Mouse (Mus musculus) kidney, postnatal 0 days (tissue): ENCODE results near the gene Gm765. TPM values are rescaled to one million over a fixed set of nuclear protein-coding genes. Genes with fewer than 3 reads are reported as not detected.

ENCODE experiments used
- ATAC-seq: fragments of 200-750 bp; cut with Nextera tagmentation; replicated peaks from 2 replicates; pipeline ENCODE4 v1.8.0; 2017; ENCODE audit warnings: low read depth, moderate number of reproducible peaks, moderate TSS enrichment, moderate library complexity; ENCODE audit not compliant: low FRiP score
- DNase-seq: peaks from one replicate; pipeline ENCODE4 v3.0.0-alpha.2; 2016; ENCODE audit warnings: low spot score
- H3K27ac ChIP-seq: fragments of 300-500 bp; sonication (generic); 2 replicates; pipeline ENCODE4 v1.5.1; 2014; ENCODE audit warnings: mild to moderate bottlenecking
- H3K27me3 ChIP-seq: fragments of 300-500 bp; sonication (generic); 2 replicates; pipeline ENCODE4 v1.6.1; 2014; ENCODE audit warnings: low read length, mixed read lengths; ENCODE audit not compliant: insufficient read depth
- H3K36me3 ChIP-seq: fragments of 300-500 bp; sonication (generic); 2 replicates; pipeline ENCODE4 v1.6.1; 2014; ENCODE audit warnings: low read length, mixed read lengths; ENCODE audit not compliant: insufficient read depth
- H3K4me1 ChIP-seq: fragments of 300-500 bp; sonication (generic); replicated peaks from 2 replicates; pipeline ENCODE4 v1.6.1; 2014; ENCODE audit warnings: antibody characterized with exemption, low read length, mixed read lengths; ENCODE audit not compliant: insufficient read depth
- H3K4me2 ChIP-seq: fragments of 300-500 bp; sonication (generic); 2 replicates; pipeline ENCODE4 v1.6.1; 2014; ENCODE audit warnings: mild to moderate bottlenecking, low read length, moderate library complexity, mixed read lengths
- H3K4me3 ChIP-seq: fragments of 300-500 bp; sonication (generic); replicated peaks from 2 replicates; pipeline ENCODE4 v1.5.1; 2014; ENCODE audit warnings: low read depth, low read length
- H3K9ac ChIP-seq: fragments of 300-500 bp; sonication (generic); 2 replicates; pipeline ENCODE4 v1.6.1; 2014; ENCODE audit warnings: low read depth, low read length
- H3K9me3 ChIP-seq: fragments of 300-500 bp; sonication (generic); replicated peaks from 2 replicates; pipeline ENCODE4 v1.6.1; 2016; ENCODE audit warnings: low read length, inconsistent platforms, mixed read lengths
- CTCF ChIP-seq: IDR thresholded peaks from 2 replicates; pipeline ENCODE4 v1.5.1; 2016; ENCODE audit warnings: antibody characterized with exemption, low read depth, mild to moderate bottlenecking, moderate library complexity
- WGBS: fragments of 180-500 bp; shearing (Covaris S2); extraction: QIAGEN DNeasy Blood & Tissue Kit; methylation state at CpG from one replicate; pipeline ENCODE4 v1.1.7; 2014; 5-methylcytosine and 5-hydroxymethylcytosine counted together
- polyA plus RNA-seq: library from polyadenylated mRNA; unstranded; fragments of >200 nt; fragmentation: Nextera tagmentation; extraction: Ambion mirVana; gene quantifications from 2 replicates; pipeline ENCODE4 v1.2.1, GENCODE M21; 2015

The Gm765 gene
- polyA plus RNA-seq, 1 experiment from 2014 or later: not detected

- H3K36me3 ChIP-seq: no peaks in the 10 kb centered on the region
- no peak overlapping the region for H3K9ac ChIP-seq
- H3K27ac ChIP-seq: no peak overlapping the region
- WGBS: 78% methylated on average over 2 of the region's 2 CpGs
- no peaks in the 10 kb centered on the region for H3K4me1 ChIP-seq
- ATAC-seq: no peak
- TF ChIP-seq CTCF: no peak
- H3K4me2 ChIP-seq: no peak overlapping the region
- H3K27me3 ChIP-seq: no peaks in the 10 kb centered on the region
- no peak for DNase-seq
- H3K9me3 ChIP-seq: no peaks in the 10 kb centered on the region
- no peak overlapping the region for H3K4me3 ChIP-seq
Measured at GRCm38 (mm10) chr6:98332714-98333113, 9.8 kb downstream of the Gm765 start.

GRCm38 (mm10) chr6:98311659-98312058 is 30.9 kb downstream of the Gm765 start:
- H3K4me3 ChIP-seq: no peak overlapping the region
- H3K4me2 ChIP-seq: no peak overlapping the region
- no peaks in the 10 kb centered on the region for H3K9me3 ChIP-seq
- no peak overlapping the region for H3K9ac ChIP-seq
- H3K27ac ChIP-seq: no peak overlapping the region
- DNase-seq (no peak), ATAC-seq (no peak)
- H3K36me3 ChIP-seq: no peaks in the 10 kb centered on the region
- TF ChIP-seq CTCF: no peak
- no peaks in the 10 kb centered on the region for H3K27me3 ChIP-seq
- 72% methylated on average over 5 of the region's 5 CpGs for WGBS
- H3K4me1 ChIP-seq: no peaks in the 10 kb centered on the region

- no peaks in the 10 kb centered on the region for H3K36me3 ChIP-seq
- H3K4me2 ChIP-seq: no peak overlapping the region
- ATAC-seq (no peak), DNase-seq (no peak)
- no peak overlapping the region for H3K4me3 ChIP-seq
- TF ChIP-seq CTCF: no peak
- H3K9me3 ChIP-seq: no peaks in the 10 kb centered on the region
- H3K4me1 ChIP-seq: no peaks in the 10 kb centered on the region
- no peaks in the 10 kb centered on the region for H3K27me3 ChIP-seq
- no peak overlapping the region for H3K9ac ChIP-seq
- no peak overlapping the region for H3K27ac ChIP-seq
- 69% methylated on average over 3 of the region's 3 CpGs for WGBS
Measured at GRCm38 (mm10) chr6:98307647-98308046, 34.9 kb downstream of the Gm765 start.

- DNase-seq (no peak), ATAC-seq (no peak)
- no peak for TF ChIP-seq CTCF
- H3K4me2 ChIP-seq: no peak overlapping the region
- no peak overlapping the region for H3K4me3 ChIP-seq
- 83% methylated on average over 7 of the region's 7 CpGs for WGBS
- H3K27me3 ChIP-seq: no peaks in the 10 kb centered on the region
- no peak overlapping the region for H3K27ac ChIP-seq
- H3K9ac ChIP-seq: no peak overlapping the region
- H3K9me3 ChIP-seq: no peaks in the 10 kb centered on the region
- no peaks in the 10 kb centered on the region for H3K4me1 ChIP-seq
- H3K36me3 ChIP-seq: no peaks in the 10 kb centered on the region
Measured at GRCm38 (mm10) chr6:98307159-98307558, 35.4 kb downstream of the Gm765 start.

GRCm38 (mm10) chr6:98292064-98292463 is 50.5 kb downstream of the Gm765 start:
- Histone ChIP-seq H3K4me1 (no peaks in the 10 kb centered on the region), H3K9me3 (no peaks in the 10 kb centered on the region), H3K27me3 (no peaks in the 10 kb centered on the region), H3K27ac (no peak overlapping the region), H3K9ac (no peak overlapping the region), H3K4me2 (no peak overlapping the region), H3K36me3 (no peaks in the 10 kb centered on the region), H3K4me3 (no peak overlapping the region)
- 75% methylated on average over 5 of the region's 5 CpGs for whole genome bisulfite sequencing
- no peak for DNase-seq
- no peak for ATAC-seq
- no peak for TF ChIP-seq CTCF

DNA sequence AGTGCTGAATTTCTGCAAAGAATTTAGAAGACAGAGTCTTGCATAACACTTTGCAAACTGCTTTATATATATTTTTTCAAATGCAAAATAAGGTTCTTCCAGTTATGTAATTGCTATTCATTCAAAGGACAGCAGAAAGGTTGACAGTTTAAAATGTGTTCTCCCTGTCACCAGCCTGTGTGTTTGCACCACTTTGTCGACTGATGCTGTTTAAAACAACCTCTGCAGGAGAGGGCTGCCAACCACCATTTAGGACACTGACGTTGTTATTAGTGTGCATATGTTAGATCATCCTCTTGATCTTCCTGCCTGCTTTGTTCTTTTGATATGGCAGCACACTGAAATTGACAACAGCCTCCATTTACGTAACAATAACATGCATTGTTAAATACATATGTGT is 54.2 kb downstream of the Gm765 start:
- Histone ChIP-seq H3K36me3 (no peaks in the 10 kb centered on the region), H3K4me2 (no peak overlapping the region), H3K9ac (no peak overlapping the region), H3K9me3 (no peaks in the 10 kb centered on the region), H3K4me1 (no peaks in the 10 kb centered on the region), H3K27me3 (no peaks in the 10 kb centered on the region), H3K27ac (no peak overlapping the region), H3K4me3 (no peak overlapping the region)
- no peak for ATAC-seq
- no peak for TF ChIP-seq CTCF
- 51% methylated on average over 3 of the region's 3 CpGs for WGBS
- DNase-seq: no peak

DNA sequence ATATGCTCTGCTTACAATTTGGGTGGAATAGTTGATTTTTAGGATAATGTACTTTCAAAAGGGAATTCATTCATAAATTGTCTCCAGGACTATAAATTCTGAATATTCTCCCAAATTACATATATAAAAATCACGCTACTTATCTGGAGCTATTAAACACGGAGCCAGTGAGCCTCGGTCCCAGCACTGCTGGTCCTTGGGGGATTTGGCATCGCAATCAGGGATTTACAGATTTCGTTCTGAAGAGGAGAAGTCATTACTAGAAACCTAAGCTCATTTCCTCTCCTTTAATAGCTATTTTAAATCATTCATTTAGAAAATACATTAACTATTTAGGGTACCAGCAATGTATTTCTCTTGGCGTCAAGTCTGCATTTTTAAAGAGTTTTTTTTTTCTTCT is 55.0 kb downstream of the Gm765 start:
- ATAC-seq: no peak

More for the DNA sequence above, 55.0 kb downstream of the Gm765 start:
- Histone ChIP-seq H3K4me2 (no peak overlapping the region), H3K4me1 (no peaks in the 10 kb centered on the region), H3K27me3 (no peaks in the 10 kb centered on the region), H3K9ac (no peak overlapping the region), H3K4me3 (no peak overlapping the region), H3K9me3 (no peaks in the 10 kb centered on the region), H3K27ac (no peak overlapping the region), H3K36me3 (no peaks in the 10 kb centered on the region)
- 45% methylated on average over 6 of the region's 6 CpGs for WGBS
- DNase-seq: peak; percentile 27
- TF ChIP-seq CTCF: no peak
